Mouse (Mus musculus): ENCODE results near the gene Umad1.
"Not testable (repeated sequence)": the region's sequence is repeated elsewhere in the genome, so short reads cannot be mapped to it uniquely, and the experiment has no call there.

Gene Umad1

GRCm38 (mm10) chr6:8319591-8319990, 60.5 kb downstream of the Umad1 start:
- no peak for DNase-seq

GRCm38 (mm10) chr6:8331496-8331895, 72.4 kb downstream of the Umad1 start:
- not testable (repeated sequence) for DNase-seq

GRCm38 (mm10) chr6:8333380-8333779, 74.3 kb downstream of the Umad1 start:
- DNase-seq: no peak

- no peak for DNase-seq
These were observed 77.7 kb downstream of the Umad1 start for GRCm38 (mm10) chr6:8336487-8337390.

GRCm38 (mm10) chr6:8339453-8339852, 80.4 kb downstream of the Umad1 start:
- DNase-seq: no peak

GRCm38 (mm10) chr6:8343271-8343670, 84.2 kb downstream of the Umad1 start:
- DNase-seq: no peak

GRCm38 (mm10) chr6:8345219-8345856, 86.2 kb downstream of the Umad1 start:
- DNase-seq: no peak

- no peak for DNase-seq
These were observed 88.1 kb downstream of the Umad1 start for GRCm38 (mm10) chr6:8347154-8347553.

GRCm38 (mm10) chr6:8348344-8348743, 89.3 kb downstream of the Umad1 start:
- no peak for DNase-seq

GRCm38 (mm10) chr6:8349060-8349670, 90.1 kb downstream of the Umad1 start:
- DNase-seq: no peak

- DNase-seq: no peak
These were observed 92.4 kb downstream of the Umad1 start for GRCm38 (mm10) chr6:8351507-8351906.

- no peak for DNase-seq
These were observed 93.6 kb downstream of the Umad1 start for GRCm38 (mm10) chr6:8352533-8353168.

GRCm38 (mm10) chr6:8353461-8353860, 94.4 kb downstream of the Umad1 start:
- no peak for DNase-seq

GRCm38 (mm10) chr6:8354846-8355245, 95.8 kb downstream of the Umad1 start:
- no peak for DNase-seq

- no peak for DNase-seq
These were observed 99.1 kb downstream of the Umad1 start for GRCm38 (mm10) chr6:8358232-8358631.

GRCm38 (mm10) chr6:8358782-8359181, 99.7 kb downstream of the Umad1 start:
- DNase-seq: no peak

GRCm38 (mm10) chr6:8360805-8361204, 101.7 kb downstream of the Umad1 start:
- DNase-seq: no peak

GRCm38 (mm10) chr6:8364033-8364756, 105.1 kb downstream of the Umad1 start:
- DNase-seq: no peak

- DNase-seq: no peak
These were observed 105.7 kb downstream of the Umad1 start for GRCm38 (mm10) chr6:8364757-8365150.

- no peak for DNase-seq
These were observed 108.6 kb downstream of the Umad1 start for GRCm38 (mm10) chr6:8367675-8368074.

- DNase-seq: no peak
These were observed 109.2 kb downstream of the Umad1 start for GRCm38 (mm10) chr6:8368198-8368864.

- DNase-seq: no peak
These were observed 111.5 kb downstream of the Umad1 start for GRCm38 (mm10) chr6:8370624-8371023.
